Mouse (Mus musculus): ENCODE data around the gene Tbc1d2.

- no peak for TF ChIP-seq CTCF (IDR thresholded peaks at IDR 0.05)
- no peak for TF ChIP-seq POLR2A (IDR thresholded peaks at IDR 0.05; ENCODE audit: insufficient read depth, low read depth, low read length)
- no peak for TF ChIP-seq EP300 (IDR thresholded peaks at IDR 0.05; ENCODE audit: insufficient read depth, low read depth, low read length)
These were observed 15.1 kb downstream of the Tbc1d2 start for GRCm38 (mm10) chr4:46634881-46635280.
